Mouse (Mus musculus) ovary, postnatal 14 days (tissue): ENCODE data around the gene Coro1b.

Source experiments
- DNase-seq: peaks from one replicate; pipeline ENCODE4 v3.0.0; 2022; ENCODE audit warnings: low spot score

The Coro1b gene

GRCm38 (mm10) chr19:4189051-4189620 lies 40.7 kb downstream of the Coro1b start:
- no peak for DNase-seq

GRCm38 (mm10) chr19:4190831-4191334 lies 42.5 kb downstream of the Coro1b start, which contains the start of gene Tbc1d10c:
Gene Tbc1d10c, minus strand, starts transcription at chr19:4191284.
- no peak for DNase-seq

GRCm38 (mm10) chr19:4191528-4192250 lies 43.3 kb downstream of the Coro1b start, which contains the start of gene Ppp1ca:
Gene Ppp1ca, plus strand, starts transcription at chr19:4192065.
- DNase-seq: peak; percentile 97

- DNase-seq: no peak
Observed at GRCm38 (mm10) chr19:4192251-4192985, 44.0 kb downstream of the Coro1b start.

- DNase-seq: no peak
Observed at GRCm38 (mm10) chr19:4193129-4193528, 44.7 kb downstream of the Coro1b start.

- no peak for DNase-seq
Observed at GRCm38 (mm10) chr19:4194021-4194724, 45.8 kb downstream of the Coro1b start.

GRCm38 (mm10) chr19:4194776-4195650 lies 46.6 kb downstream of the Coro1b start:
- no peak for DNase-seq

- no peak for DNase-seq
Observed at GRCm38 (mm10) chr19:4196048-4196447, 47.6 kb downstream of the Coro1b start.

GRCm38 (mm10) chr19:4196548-4196947 lies 48.1 kb downstream of the Coro1b start:
- DNase-seq: no peak

- no peak for DNase-seq
Observed at GRCm38 (mm10) chr19:4197180-4197579, 48.8 kb downstream of the Coro1b start.

- DNase-seq: peak; percentile 85
Observed at GRCm38 (mm10) chr19:4201291-4201909, 53.0 kb downstream of the Coro1b start, which contains the start of gene Rad9a. Gene Rad9a, minus strand, starts transcription at chr19:4201662.

GRCm38 (mm10) chr19:4202149-4202548 lies 53.7 kb downstream of the Coro1b start:
- no peak for DNase-seq

GRCm38 (mm10) chr19:4203148-4203547 lies 54.7 kb downstream of the Coro1b start:
- no peak for DNase-seq
